Mouse (Mus musculus) CH12.LX (cell line): Measurements from ENCODE around the gene Adal. TPM values are rescaled to one million over a fixed set of nuclear protein-coding genes. Genes with fewer than 3 reads are reported as not detected.

ENCODE experiments used
- DNase-seq: peaks from one replicate; pipeline ENCODE4 v3.0.0-alpha.2; 2013; ENCODE audit errors: extremely low read depth
- H3K27ac ChIP-seq: 2 replicates; pipeline ENCODE4 v1.5.1; 2012; ENCODE audit warnings: low read depth, mild to moderate bottlenecking, control low read depth, moderate library complexity; ENCODE audit not compliant: insufficient read depth
- H3K27me3 ChIP-seq: replicated peaks from 2 replicates; pipeline ENCODE3; 2012; ENCODE audit warnings: inconsistent platforms
- H3K36me3 ChIP-seq, 2 experiments: replicated peaks in 1 of 2; 2 replicates each; pipeline versions ENCODE3 to v1.6.1; 2012; ENCODE audit warnings: inconsistent platforms in 1 of 2, low read length in 1 of 2, mild to moderate bottlenecking in 1 of 2, mixed read lengths in 1 of 2, moderate library complexity in 1 of 2; ENCODE audit not compliant: control insufficient read depth in 1 of 2, insufficient read depth in 1 of 2
- H3K4me1 ChIP-seq, 2 experiments: 2 replicates each; pipeline ENCODE4 v1.6.1; 2012; ENCODE audit warnings: inconsistent platforms in 1 of 2, moderate library complexity in 1 of 2; ENCODE audit not compliant: insufficient read depth in 2 of 2, control insufficient read depth in 1 of 2
- H3K4me2 ChIP-seq: 2 replicates; pipeline ENCODE4 v1.6.1; 2012; ENCODE audit warnings: low read depth, mild to moderate bottlenecking, control low read depth; ENCODE audit not compliant: poor library complexity, insufficient read depth, severe bottlenecking
- H3K4me3 ChIP-seq, 3 experiments: fragments of 150-350 bp in 1 of 3; sonication (generic) in 1 of 3; replicated peaks in 1 of 3; 2 replicates each; pipeline versions ENCODE3 to v1.5.1; 2011 to 2012; ENCODE audit warnings: low read depth in 2 of 3, low read length in 2 of 3, mild to moderate bottlenecking in 2 of 3, moderate library complexity in 2 of 3, control low read depth in 1 of 3, improper control_type of control experiment in 1 of 3, inconsistent platforms in 1 of 3, mixed read lengths in 1 of 3; ENCODE audit not compliant: poor library complexity in 1 of 3
- H3K79me2 ChIP-seq: replicated peaks from 2 replicates; pipeline ENCODE4 v1.6.1; 2012; ENCODE audit warnings: mild to moderate bottlenecking, moderate library complexity; ENCODE audit not compliant: control insufficient read depth, poor library complexity, insufficient read depth, severe bottlenecking; ENCODE audit errors: extremely low read depth
- H3K9ac ChIP-seq: 2 replicates; pipeline ENCODE4 v1.6.1; 2012; ENCODE audit warnings: low read depth, mild to moderate bottlenecking, control low read depth, moderate library complexity; ENCODE audit not compliant: insufficient read depth
- H3K9me3 ChIP-seq: replicated peaks from 2 replicates; pipeline ENCODE3; 2012; ENCODE audit warnings: low read length, inconsistent platforms, mixed read lengths
- BHLHE40 ChIP-seq: IDR thresholded peaks from 2 replicates; pipeline ENCODE4 v1.6.1; 2011; ENCODE audit warnings: mild to moderate bottlenecking, low read depth, low read length, improper control_type of control experiment
- CHD1 ChIP-seq: IDR thresholded peaks from 2 replicates; pipeline ENCODE4 v1.6.1; 2012; ENCODE audit warnings: low read depth, low read length, improper control_type of control experiment, inconsistent platforms
- CHD2 ChIP-seq: IDR thresholded peaks from 2 replicates; pipeline ENCODE4 v1.6.1; 2011; ENCODE audit warnings: low read length, improper control_type of control experiment
- CTCF ChIP-seq, 2 experiments: IDR thresholded peaks in 1 of 2; conservative IDR thresholded peaks in 1 of 2; 2 replicates each; pipeline ENCODE4 v1.5.1; 2011 to 2012; ENCODE audit warnings: low read depth in 2 of 2, low read length in 2 of 2, improper control_type of control experiment in 1 of 2, inconsistent platforms in 1 of 2, mild to moderate bottlenecking in 1 of 2, moderate library complexity in 1 of 2
- E2F4 ChIP-seq: IDR thresholded peaks from 2 replicates; pipeline ENCODE4 v1.6.1; 2011; ENCODE audit warnings: low read depth, low read length, improper control_type of control experiment; ENCODE audit not compliant: insufficient replicate concordance
- ELF1 ChIP-seq: IDR thresholded peaks from 2 replicates; pipeline ENCODE4 v1.6.1; 2014; ENCODE audit warnings: low read depth, mild to moderate bottlenecking, inconsistent platforms, low read length, improper control_type of control experiment
- EP300 ChIP-seq: IDR thresholded peaks from 2 replicates; pipeline ENCODE4 v1.6.1; 2011; ENCODE audit warnings: low read length, improper control_type of control experiment
- GABPA ChIP-seq: IDR thresholded peaks from 2 replicates; pipeline ENCODE4 v1.6.1; 2012; ENCODE audit warnings: low read depth, low read length, improper control_type of control experiment, inconsistent platforms; ENCODE audit not compliant: insufficient replicate concordance
- HCFC1 ChIP-seq: IDR thresholded peaks from 2 replicates; pipeline ENCODE4 v1.6.1; 2012; ENCODE audit warnings: low read depth, mild to moderate bottlenecking, inconsistent platforms, low read length, improper control_type of control experiment
- JUN ChIP-seq: IDR thresholded peaks from 2 replicates; pipeline ENCODE4 v1.6.1; 2011; ENCODE audit warnings: low read depth, mild to moderate bottlenecking, low read length, improper control_type of control experiment, moderate library complexity; ENCODE audit not compliant: insufficient read depth
- JUND ChIP-seq: conservative IDR thresholded peaks from 2 replicates; pipeline ENCODE4 v1.6.1; 2011; ENCODE audit warnings: low read depth, low read length, improper control_type of control experiment
- KAT2A ChIP-seq: IDR thresholded peaks from 2 replicates; pipeline ENCODE4 v1.6.1; 2012; ENCODE audit warnings: low read length, improper control_type of control experiment, inconsistent platforms; ENCODE audit not compliant: insufficient replicate concordance
- MAFK ChIP-seq: IDR thresholded peaks from 2 replicates; pipeline ENCODE4 v1.6.1; 2011; ENCODE audit warnings: low read length, improper control_type of control experiment; ENCODE audit not compliant: insufficient replicate concordance
- MAX ChIP-seq: IDR thresholded peaks from 2 replicates; pipeline ENCODE4 v1.6.1; 2011; ENCODE audit warnings: low read length, improper control_type of control experiment
- MAZ ChIP-seq: IDR thresholded peaks from 2 replicates; pipeline ENCODE4 v1.6.1; 2012; ENCODE audit warnings: low read depth, mild to moderate bottlenecking, inconsistent platforms, low read length, improper control_type of control experiment, moderate library complexity
- MEF2A ChIP-seq: IDR thresholded peaks from 2 replicates; pipeline ENCODE4 v1.6.1; 2014; ENCODE audit warnings: low read depth, mild to moderate bottlenecking, inconsistent platforms, low read length, improper control_type of control experiment, borderline replicate concordance
- MXI1 ChIP-seq: IDR thresholded peaks from 2 replicates; pipeline ENCODE4 v1.6.1; 2011; ENCODE audit warnings: mild to moderate bottlenecking, low read depth, low read length, improper control_type of control experiment
- MYC ChIP-seq: IDR thresholded peaks from 2 replicates; pipeline ENCODE4 v1.6.1; 2011; ENCODE audit warnings: low read depth, mild to moderate bottlenecking, improper control_type of control experiment, low read length
- NELFE ChIP-seq: IDR thresholded peaks from 2 replicates; pipeline ENCODE4 v1.6.1; 2011; ENCODE audit warnings: low read depth, low read length, improper control_type of control experiment
- NRF1 ChIP-seq: IDR thresholded peaks from 2 replicates; pipeline ENCODE4 v1.6.1; 2014; ENCODE audit warnings: low read depth, mild to moderate bottlenecking, inconsistent platforms, low read length, improper control_type of control experiment, moderate library complexity
- POLR2A ChIP-seq: IDR thresholded peaks from 2 replicates; pipeline ENCODE4 v1.6.1; 2011; ENCODE audit warnings: low read depth, mild to moderate bottlenecking, improper control_type of control experiment, low read length
- POLR2AphosphoS2 ChIP-seq: IDR thresholded peaks from 2 replicates; pipeline ENCODE4 v1.6.1; 2011; ENCODE audit warnings: low read depth, low read length, improper control_type of control experiment
- RAD21 ChIP-seq: IDR thresholded peaks from 2 replicates; pipeline ENCODE4 v1.6.1; 2011; ENCODE audit warnings: low read depth, mild to moderate bottlenecking, low read length, improper control_type of control experiment, moderate library complexity
- SIN3A ChIP-seq: IDR thresholded peaks from 2 replicates; pipeline ENCODE4 v1.6.1; 2012; ENCODE audit warnings: low read length, improper control_type of control experiment, inconsistent platforms
- TBP ChIP-seq: conservative IDR thresholded peaks from 2 replicates; pipeline ENCODE4 v1.6.1; 2011; ENCODE audit warnings: low read depth, low read length, improper control_type of control experiment
- TCF12 ChIP-seq: IDR thresholded peaks from 2 replicates; pipeline ENCODE4 v1.6.1; 2014; ENCODE audit warnings: low read depth, mild to moderate bottlenecking, inconsistent platforms, low read length, improper control_type of control experiment
- UBTF ChIP-seq: IDR thresholded peaks from 2 replicates; pipeline ENCODE4 v1.6.1; 2012; ENCODE audit warnings: low read depth, mild to moderate bottlenecking, inconsistent platforms, low read length, improper control_type of control experiment, moderate library complexity
- USF1 ChIP-seq: IDR thresholded peaks from 2 replicates; pipeline ENCODE4 v1.6.1; 2014; ENCODE audit warnings: low read depth, mild to moderate bottlenecking, inconsistent platforms, low read length, improper control_type of control experiment
- ZC3H11A ChIP-seq: IDR thresholded peaks from 2 replicates; pipeline ENCODE4 v1.6.1; 2012; ENCODE audit warnings: low read depth, mild to moderate bottlenecking, inconsistent platforms, low read length, improper control_type of control experiment
- ZKSCAN1 ChIP-seq: IDR thresholded peaks from 2 replicates; pipeline ENCODE4 v1.6.1; 2012; ENCODE audit warnings: low read depth, inconsistent platforms, low read length, improper control_type of control experiment, borderline replicate concordance
- ZMIZ1 ChIP-seq: IDR thresholded peaks from 2 replicates; pipeline ENCODE4 v1.6.1; 2012; ENCODE audit warnings: low read depth, mild to moderate bottlenecking, inconsistent platforms, low read length, improper control_type of control experiment
- ZNF384 ChIP-seq: IDR thresholded peaks from 2 replicates; pipeline ENCODE4 v1.6.1; 2012; ENCODE audit warnings: low read depth, low read length, improper control_type of control experiment, inconsistent platforms
- dilution Hi-C: fragments of 300-500 bp; cut with MboI; formaldehyde crosslinking; loops from 2 replicates; pipeline ENCODE4 v1.14.3; 2020; ENCODE audit warnings: low sequenced_read_pairs; ENCODE audit not compliant: extremely low pct_unique_long_range_greater_than_20kb, extremely low pct_ligation_motif_present
- in situ Hi-C: fragments of 300-500 bp; cut with MboI; formaldehyde crosslinking; loops from 3 replicates; pipeline ENCODE4 v1.14.3; 2019; ENCODE audit warnings: low sequenced_read_pairs, low pct_ligation_motif_present, low pct_unique_long_range_greater_than_20kb, mixed read lengths
- polyA plus RNA-seq: library from polyadenylated mRNA; unstranded; fragments of >175 nt; gene quantifications from 2 replicates; pipeline ENCODE4 v1.2.1, GENCODE M21; 2012; ENCODE audit warnings: low read depth; ENCODE audit not compliant: insufficient read length
- total RNA-seq, 2 experiments: library from RNA; depleted of rRNA; stranded (reverse); fragments of 300-350 nt in 1 of 2; fragments of >200 nt in 1 of 2; gene quantifications; 2 replicates each; pipeline ENCODE4 v1.2.3; 2012 to 2014

Gene Adal
- 7.3 and 8.1 TPM in 2 replicates for total RNA-seq (2012; rRNA removed)
- total RNA-seq (2014; rRNA removed): 12.5 and 12.8 TPM in 2 replicates
- polyA plus RNA-seq: 10.0 and 10.4 TPM in 2 replicates

- H3K79me2 ChIP-seq: peaks cover 33% of the 10 kb centered on the region
- no peaks in the 10 kb centered on the region for H3K9me3 ChIP-seq
- peaks cover 4 to 36% of the 10 kb centered on the region in 2 experiments; a peak in 3 of 4 replicates for H3K4me1 ChIP-seq
- TF ChIP-seq EP300 (no peak), NELFE (peak; percentile 96), MAZ (no peak), CTCF (conservative IDR thresholded peaks at IDR 0.05 in 1 of 2, IDR thresholded peaks at IDR 0.05 in 1 of 2; ENCODE audit: low read depth in 2 of 2, low read length in 2 of 2) (no peak), JUND (no peak), ZKSCAN1 (no peak), HCFC1 (peak; percentile 76), ELF1 (peak; percentile 62), ZC3H11A (no peak), POLR2A (peak; percentile 98), MXI1 (peak; percentile 65; the same call in 1 of the 2 replicates), MYC (peak; percentile 73; the same call in 1 of the 2 replicates), BHLHE40 (peak; percentile 89), NRF1 (peak; percentile 73), ZNF384 (peak; percentile 20; the same call in 1 of the 2 replicates), MEF2A (peak; percentile 44; the same call in 1 of the 2 replicates), CHD2 (peak; percentile 95), TBP (peak; percentile 63; the same call in 1 of the 2 replicates), RAD21 (no peak), TCF12 (0 out of 2 replicates have a peak, but pooled peaks have one; percentile 53), POLR2AphosphoS2 (peak; percentile 90), MAFK (no peak), JUN (no peak), MAX (peak; percentile 83), SIN3A (peak; percentile 68), ZMIZ1 (peak; percentile 75), CHD1 (no peak), UBTF (0 out of 2 replicates have a peak, but pooled peaks have one; percentile 46), E2F4 (0 out of 2 replicates have a peak, but pooled peaks have one; percentile 49), KAT2A (no peak), USF1 (no peak), GABPA (no peak)
- peak; percentile 85 for DNase-seq
- H3K36me3 ChIP-seq: peaks cover 17 to 43% of the 10 kb centered on the region in 2 experiments
- peak within 1 kb of the TSS; percentile 61 to 80 (median 80) for H3K4me3 ChIP-seq
- peak within 1 kb of the TSS; percentile 88 for H3K9ac ChIP-seq
- in situ Hi-C loops: no loop called here
- dilution Hi-C loops: no loop called here
- H3K4me2 ChIP-seq: peak within 1 kb of the TSS; percentile 94
- peak within 1 kb of the TSS; percentile 96 for H3K27ac ChIP-seq
- H3K27me3 ChIP-seq: no peaks in the 10 kb centered on the region
Measured at GRCm38 (mm10) chr2:121140018-121140882, at the start of gene Adal, which contains the start of gene Lcmt2. Adal (plus strand) TSS chr2:121140428. Lcmt2 (minus strand) TSS chr2:121140653.
